Mouse (Mus musculus): ENCODE results near the gene Tubb4b. TPM values are rescaled to one million over a fixed set of nuclear protein-coding genes. Genes with fewer than 3 reads are reported as not detected.

Tubb4b gene
- total RNA-seq, 2 experiments from 2014 or later = 358 to 360 TPM

DNA sequence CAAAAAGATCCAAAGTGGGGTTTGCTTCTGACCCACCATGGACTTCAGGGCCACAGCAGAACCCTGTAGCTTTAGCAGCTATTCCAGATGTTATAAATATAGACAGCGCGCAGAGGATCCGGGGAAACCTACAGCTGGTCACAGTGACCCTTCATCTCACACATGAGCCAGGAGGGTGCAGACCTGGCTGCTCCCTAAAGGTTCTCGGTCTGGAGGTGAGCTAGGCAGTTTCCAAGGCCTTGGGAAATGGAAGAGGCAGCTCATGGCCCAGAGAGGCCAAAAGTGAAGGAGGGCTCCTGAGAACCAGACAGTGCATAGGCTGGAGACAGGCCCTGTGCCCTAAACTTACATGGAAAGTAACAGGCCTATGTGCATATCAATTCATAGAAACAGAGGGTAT is 50.7 kb downstream of the Tubb4b start:
- DNase-seq (ENCODE audit: low spot score in 2 of 2) = no peak

DNA sequence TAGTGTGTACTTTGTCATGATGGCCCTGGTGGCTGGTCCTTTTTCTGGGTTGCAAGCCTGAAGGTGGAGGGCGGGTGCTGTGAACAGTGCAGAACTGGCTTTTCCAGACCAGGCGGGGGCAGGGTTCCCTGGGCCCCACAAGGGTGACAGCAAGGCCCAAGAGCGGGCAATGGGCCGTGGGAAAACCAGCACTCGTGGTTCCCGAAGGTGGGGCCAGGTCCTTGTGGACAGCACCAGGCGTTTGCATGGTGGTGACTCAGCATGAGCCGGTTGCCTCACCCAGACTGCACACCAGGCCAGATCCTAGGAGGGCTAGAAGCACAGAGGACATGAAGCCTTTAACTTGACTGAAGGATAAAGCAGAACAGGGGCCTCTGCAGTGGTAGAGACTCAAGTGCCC is 51.9 kb downstream of the Tubb4b start:
- DNase-seq (ENCODE audit: low spot score in 2 of 2) = no peak

Other genes starting within 250 kb of the Tubb4b start
- 10 to 100 TPM; 77.8 to 85.6 TPM for gene Mrpl41, start 249.6 kb downstream of the Tubb4b start, total RNA-seq (2021)
- 10 to 100 TPM; 15.6 to 19.5 TPM for gene Pnpla7, start 248.7 kb downstream of the Tubb4b start, total RNA-seq (2021)
- 100 to 1,000 TPM; 435 to 452 TPM for gene Nsmf, start 170.3 kb downstream of the Tubb4b start, total RNA-seq (2021)
- gene Entpd8, start 144.4 kb downstream of the Tubb4b start, total RNA-seq (2021) = not detected
- not detected for gene Noxa1, start 129.6 kb downstream of the Tubb4b start, total RNA-seq (2021)
- 10 to 100 TPM; 19.2 to 23.9 TPM for gene Nrarp, start 43.9 kb downstream of the Tubb4b start, total RNA-seq (2021)
- gene Tor4a, start 27.8 kb downstream of the Tubb4b start, total RNA-seq (2021) = 1 to 10 TPM; 2.2 to 2.5 TPM
- 10 to 100 TPM; 62.1 to 68.6 TPM for gene Nelfb, start 13.2 kb downstream of the Tubb4b start, total RNA-seq (2021)
- under 1 TPM; 0.37 to 0.40 TPM for gene Stpg3, start 10.1 kb downstream of the Tubb4b start, total RNA-seq (2021)
- gene Fam166a, start 6.0 kb downstream of the Tubb4b start, total RNA-seq (2021) = not detected
- not detected for gene Slc34a3, start 9.7 kb upstream of the Tubb4b start, total RNA-seq (2021)
- gene Rnf224, start 12.1 kb upstream of the Tubb4b start, total RNA-seq (2021) = not detected
- gene Rnf208, start 17.6 kb upstream of the Tubb4b start, total RNA-seq (2021) = 100 to 1,000 TPM; 252 to 262 TPM
- gene Cysrt1, start 17.8 kb upstream of the Tubb4b start, total RNA-seq (2021) = not detected
- 1 to 10 TPM; 1.4 to 4.1 TPM for gene AL732309.1, start 22.2 kb upstream of the Tubb4b start, total RNA-seq (2021)
- 10 to 100 TPM; 31.8 to 37.8 TPM for gene Tmem203, start 30.7 kb upstream of the Tubb4b start, total RNA-seq (2021)
- gene Tprn, start 37.9 kb upstream of the Tubb4b start, total RNA-seq (2021) = 10 to 100 TPM; 13.7 to 17.9 TPM
- 10 to 100 TPM; 57.6 to 70.5 TPM for gene Ssna1, start 47.7 kb upstream of the Tubb4b start, total RNA-seq (2021)
- 10 to 100 TPM; 87.1 to 87.2 TPM for gene Anapc2, start 47.8 kb upstream of the Tubb4b start, total RNA-seq (2021)
- not detected for gene Tmem210, start 63.4 kb upstream of the Tubb4b start, total RNA-seq (2021)
- gene Lrrc26, start 65.2 kb upstream of the Tubb4b start, total RNA-seq (2021) = not detected
- gene Grin1, start 94.5 kb upstream of the Tubb4b start, total RNA-seq (2021) = 100 to 1,000 TPM; 393 to 402 TPM
- 10 to 100 TPM; 62.1 to 62.2 TPM for gene Man1b1, start 107.6 kb upstream of the Tubb4b start, total RNA-seq (2021)
- gene Dpp7, start 131.7 kb upstream of the Tubb4b start, total RNA-seq (2021) = 10 to 100 TPM; 30.4 to 38.7 TPM
- gene Uap1l1, start 141.0 kb upstream of the Tubb4b start, total RNA-seq (2021) = 10 to 100 TPM; 17.3 to 21.6 TPM
- gene Sapcd2, start 147.6 kb upstream of the Tubb4b start, total RNA-seq (2021) = 1 to 10 TPM; 1.4 to 1.8 TPM
- 10 to 100 TPM; 13.6 to 13.8 TPM for gene Entpd2, start 171.2 kb upstream of the Tubb4b start, total RNA-seq (2021)
- 100 to 1,000 TPM; 328 to 341 TPM for gene Npdc1, start 174.6 kb upstream of the Tubb4b start, total RNA-seq (2021)
- under 1 TPM; 0.21 to 0.56 TPM for gene Fut7, start 198.6 kb upstream of the Tubb4b start, total RNA-seq (2021)
- gene Abca2, start 204.0 kb upstream of the Tubb4b start, total RNA-seq (2021) = 100 to 1,000 TPM; 155 to 165 TPM
- gene Clic3, start 232.1 kb upstream of the Tubb4b start, total RNA-seq (2021) = 1 to 10 TPM in 1 of 2 experiments, not detected in 1; 1.5 TPM
- 10 to 100 TPM; 64.5 to 69.1 TPM for gene Paxx, start 236.4 kb upstream of the Tubb4b start, total RNA-seq (2021)
- gene Ptgds, start 245.3 kb upstream of the Tubb4b start, total RNA-seq (2021) = 1,000 to 10,000 TPM; 2,769 to 3,095 TPM